Mouse (Mus musculus) bone marrow macrophage, adult 2 months (primary cell): ENCODE measurements around the gene Scd1. TPM values are rescaled to one million over a fixed set of nuclear protein-coding genes. Genes with fewer than 3 reads are reported as not detected.

Experiments
- H3K27ac ChIP-seq: 2 replicates; pipeline ENCODE4 v1.5.1; 2012; ENCODE audit warnings: low read depth, low read length; ENCODE audit not compliant: insufficient read depth
- H3K4me1 ChIP-seq: 2 replicates; pipeline ENCODE4 v1.6.1; 2012; ENCODE audit warnings: low read length; ENCODE audit not compliant: control insufficient read depth, insufficient read depth
- H3K4me3 ChIP-seq: 2 replicates; pipeline ENCODE4 v1.5.1; 2012; ENCODE audit warnings: mild to moderate bottlenecking, low read length, moderate library complexity; ENCODE audit not compliant: insufficient read depth
- CTCF ChIP-seq: IDR thresholded peaks from 2 replicates; pipeline ENCODE4 v1.5.1; 2012; ENCODE audit warnings: low read depth, mild to moderate bottlenecking, low read length, moderate library complexity
- POLR2A ChIP-seq: IDR thresholded peaks from 2 replicates; pipeline ENCODE4 v1.6.1; 2012; ENCODE audit warnings: mild to moderate bottlenecking, low read depth, low read length, borderline replicate concordance
- polyA plus RNA-seq: library from polyadenylated mRNA; stranded (reverse); fragments of >200 nt; gene quantifications from 2 replicates; pipeline ENCODE4 v1.2.4, GENCODE M21; 2012; ENCODE audit not compliant: missing spikeins, insufficient read depth, insufficient read length

The Scd1 gene
- polyA plus RNA-seq, 1 experiment = 2.9 TPM

DNA sequence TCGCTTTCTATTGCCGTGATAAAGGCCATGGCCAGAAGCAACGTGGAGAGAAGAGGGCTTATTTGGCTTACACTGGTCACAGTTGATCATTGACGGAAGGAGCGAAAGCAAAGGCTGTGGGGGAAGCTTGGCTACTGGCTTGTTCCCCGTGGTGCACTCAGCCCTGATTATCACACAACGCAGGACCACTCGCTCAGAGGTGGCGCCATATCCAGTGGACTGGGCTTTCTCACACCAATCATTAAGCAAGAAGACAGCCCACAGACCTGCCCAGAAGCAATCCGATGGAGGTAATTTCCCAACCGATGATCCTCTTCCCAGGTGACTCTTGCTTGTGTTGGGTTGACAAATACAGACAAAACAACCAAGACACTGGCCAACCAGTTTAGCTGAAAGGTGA, 11.9 kb upstream of the Scd1 start:
- Histone ChIP-seq H3K4me1 (no peaks in the 10 kb centered on the region), H3K4me3 (no peak overlapping the region)
- TF ChIP-seq CTCF (no peak), POLR2A (no peak)

GRCm38 (mm10) chr19:44418945-44419344, 11.3 kb upstream of the Scd1 start:
- TF ChIP-seq POLR2A = no peak
- peak; percentile 99 for TF ChIP-seq CTCF
- no peak overlapping the region for H3K4me3 ChIP-seq
- no peaks in the 10 kb centered on the region for H3K4me1 ChIP-seq
- H3K27ac ChIP-seq = no peak overlapping the region

More for the DNA sequence above, 11.9 kb upstream of the Scd1 start:
- H3K27ac ChIP-seq = no peak overlapping the region

GRCm38 (mm10) chr19:44418544-44418943, 10.9 kb upstream of the Scd1 start:
- TF ChIP-seq POLR2A (no peak), CTCF (no peak)
- Histone ChIP-seq H3K4me1 (no peaks in the 10 kb centered on the region), H3K4me3 (no peak overlapping the region), H3K27ac (no peak overlapping the region)

DNA sequence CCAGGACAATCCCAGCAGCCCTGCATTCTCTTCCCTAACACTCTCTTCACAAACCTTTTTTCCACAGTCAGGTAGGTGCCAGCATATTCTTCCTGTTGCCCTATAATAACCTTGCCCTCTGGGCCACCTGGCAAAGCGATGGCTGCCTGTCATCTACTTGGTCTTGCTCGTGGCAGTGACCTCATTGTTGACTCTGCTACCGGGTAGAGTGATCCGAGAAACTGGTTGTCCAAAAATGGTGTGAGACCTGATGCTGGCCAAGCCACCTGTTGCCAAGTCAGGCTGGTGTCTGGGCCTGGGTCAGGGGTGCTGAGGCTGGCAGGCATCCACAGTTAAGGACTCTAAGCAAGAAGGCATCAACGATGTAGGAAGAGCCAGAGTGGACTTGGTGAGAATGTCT, 10.4 kb upstream of the Scd1 start:
- Histone ChIP-seq H3K4me3 (no peak overlapping the region), H3K4me1 (no peaks in the 10 kb centered on the region), H3K27ac (no peak overlapping the region)
- TF ChIP-seq CTCF (no peak), POLR2A (no peak)

- Histone ChIP-seq H3K4me1 (no peaks in the 10 kb centered on the region), H3K27ac (no peak overlapping the region), H3K4me3 (no peak overlapping the region)
- TF ChIP-seq POLR2A = no peak
- TF ChIP-seq CTCF = no peak
These were observed 9.8 kb upstream of the Scd1 start for GRCm38 (mm10) chr19:44417448-44417847.

DNA sequence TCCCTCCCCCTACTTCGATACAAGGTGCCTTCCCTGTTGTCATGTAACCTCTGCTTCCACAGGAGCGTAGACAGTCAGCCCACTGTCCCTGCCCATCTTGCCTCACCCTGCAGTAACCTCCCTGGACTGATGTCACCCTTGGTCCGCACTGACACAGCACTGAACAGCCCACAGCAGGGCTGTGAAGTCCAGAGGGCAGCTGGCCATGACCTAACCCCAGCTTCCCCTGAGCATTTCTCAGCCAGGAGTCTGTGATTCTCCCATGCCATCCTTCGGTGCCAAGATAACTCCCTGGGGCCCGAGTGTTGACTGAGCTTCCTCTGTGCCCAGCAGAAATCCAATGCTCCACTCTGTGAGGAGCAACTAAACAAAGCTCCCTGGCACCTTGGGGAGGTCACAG, 8.6 kb upstream of the Scd1 start:
- H3K4me3 ChIP-seq = no peak overlapping the region
- no peak for TF ChIP-seq CTCF
- no peak for TF ChIP-seq POLR2A
- H3K4me1 ChIP-seq = no peaks in the 10 kb centered on the region
- H3K27ac ChIP-seq = no peak overlapping the region

DNA sequence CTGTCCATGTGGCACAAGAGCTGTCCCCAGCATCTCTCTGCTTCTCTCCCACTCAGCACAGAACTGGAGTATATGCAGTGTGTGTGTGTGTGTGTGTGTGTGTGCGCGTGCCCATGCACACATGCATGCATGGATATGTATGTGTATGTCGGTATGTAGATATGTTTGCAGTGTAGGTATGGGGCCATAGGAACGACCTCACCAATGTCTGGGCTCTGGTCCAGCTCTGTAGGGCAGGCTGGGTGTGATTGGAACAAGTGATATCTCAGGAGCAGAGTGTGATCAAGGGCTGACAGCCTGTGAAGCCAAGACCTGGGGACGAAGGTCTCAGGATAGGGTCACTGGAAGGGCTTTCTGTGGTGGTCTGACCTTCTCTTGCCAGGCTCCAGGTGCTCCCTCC, 7.8 kb upstream of the Scd1 start:
- H3K4me3 ChIP-seq = no peak overlapping the region
- H3K27ac ChIP-seq = no peak overlapping the region
- TF ChIP-seq POLR2A = no peak
- H3K4me1 ChIP-seq = no peaks in the 10 kb centered on the region

GRCm38 (mm10) chr19:44410269-44410992, 2.8 kb upstream of the Scd1 start:
- H3K4me1 ChIP-seq = peaks cover 16% of the 10 kb centered on the region; the same call in 1 of the 2 replicates
- TF ChIP-seq POLR2A (no peak), CTCF (no peak)
- H3K27ac ChIP-seq = no peak overlapping the region
- no peak overlapping the region for H3K4me3 ChIP-seq

GRCm38 (mm10) chr19:44408595-44408994, 916 bp upstream of the Scd1 start:
- H3K27ac ChIP-seq = no peak overlapping the region
- H3K4me1 ChIP-seq = peaks cover 20% of the 10 kb centered on the region; the same call in 1 of the 2 replicates
- TF ChIP-seq POLR2A (no peak), CTCF (no peak)

GRCm38 (mm10) chr19:44408223-44408545, 505 bp upstream of the Scd1 start:
- no peak for TF ChIP-seq POLR2A
- TF ChIP-seq CTCF = no peak
- peak overlapping the region; percentile 35; the same call in 1 of the 2 replicates for H3K27ac ChIP-seq
- H3K4me1 ChIP-seq = peaks cover 20% of the 10 kb centered on the region; the same call in 1 of the 2 replicates
- H3K4me3 ChIP-seq = peak overlapping the region; percentile 77

More at GRCm38 (mm10) chr19:44408595-44408994, 916 bp upstream of the Scd1 start:
- peak overlapping the region; percentile 77 for H3K4me3 ChIP-seq

GRCm38 (mm10) chr19:44403546-44403945, 4.1 kb downstream of the Scd1 start:
- no peak overlapping the region for H3K27ac ChIP-seq
- no peak overlapping the region for H3K4me3 ChIP-seq
- TF ChIP-seq POLR2A (no peak), CTCF (no peak)
- peaks cover 18% of the 10 kb centered on the region; the same call in 1 of the 2 replicates for H3K4me1 ChIP-seq
